In genomic region chr7:75265241-75265640, GRCm38 (mm10) we compare ENCODE assay signal across 10 mouse cellular contexts. TPM values are rescaled to one million over a fixed set of nuclear protein-coding genes. Genes with fewer than 3 reads are reported as not detected.
DNase-seq lines count a peak whose midpoint lies in the region; ATAC-seq lines count a peak whose summit lies in the region.
"Had no signal": no experiment of that assay in that cellular context is flagged by ENCODE, and none has a peak within 500 bp of the region (broad histone marks: within the 10 kb centered on the region; RNA-seq: fewer than 3 reads in every experiment).

No protein-coding gene starts in this region.

- ATAC-seq in forebrain, embryonic 15.5 days (replicated peaks): peak; percentile 87
- no peak for ATAC-seq in forebrain, embryonic 12.5 days (ENCODE audit: low FRiP score)

- H3K4me3 ChIP-seq in forebrain, embryonic 15.5 days: no peak overlapping the region
- no peak overlapping the region for H3K4me3 ChIP-seq in forebrain, embryonic 12.5 days (replicated peaks)
- H3K4me3 ChIP-seq: liver, embryonic 13.5 days had no signal

- no peak overlapping the region for H3K9ac ChIP-seq in forebrain, embryonic 15.5 days (replicated peaks)
- no peak overlapping the region for H3K9ac ChIP-seq in forebrain, embryonic 12.5 days
- H3K9ac ChIP-seq: liver, embryonic 13.5 days had no signal

- 53% methylated on average over 4 of the region's 4 CpGs for WGBS in forebrain, embryonic 15.5 days
- 81% methylated on average over 4 of the region's 4 CpGs for WGBS in forebrain, embryonic 12.5 days

- H3K4me2 ChIP-seq in forebrain, embryonic 15.5 days (replicated peaks): no peak overlapping the region
- no peak overlapping the region for H3K4me2 ChIP-seq in forebrain, embryonic 12.5 days
- H3K4me2 ChIP-seq: liver, embryonic 13.5 days had no signal

- no peaks in the 10 kb centered on the region for H3K27me3 ChIP-seq in forebrain, embryonic 15.5 days
- no peaks in the 10 kb centered on the region for H3K27me3 ChIP-seq in forebrain, embryonic 12.5 days
- H3K27me3 ChIP-seq: liver, embryonic 13.5 days had no signal

- peaks cover 12% of the 10 kb centered on the region; the same call in 1 of the 2 replicates for H3K4me1 ChIP-seq in forebrain, embryonic 15.5 days
- H3K4me1 ChIP-seq in forebrain, embryonic 12.5 days: no peaks in the 10 kb centered on the region
- H3K4me1 ChIP-seq: liver, embryonic 13.5 days had no signal

- DNase-seq in brain, adult 2 months (ENCODE audit: low read depth, low spot score): peak; percentile 99
- peak; percentile 87 to 88 for DNase-seq in cerebellum, postnatal 25 days
- peak; percentile 57 to 66 for DNase-seq in layer of hippocampus, postnatal 36 days
- DNase-seq in adrenal gland, adult 2 months: no peak
- DNase-seq in thymus, postnatal 0 days (ENCODE audit: low spot score): no peak
- DNase-seq in yolk sac, embryonic 10.5 days (ENCODE audit: low spot score): no peak
- DNase-seq: kidney, adult 18-20 months; liver, embryonic 13.5 days had no signal

- H3K36me3 ChIP-seq in forebrain, embryonic 15.5 days: no peaks in the 10 kb centered on the region
- H3K36me3 ChIP-seq in forebrain, embryonic 12.5 days (replicated peaks): no peaks in the 10 kb centered on the region
- H3K36me3 ChIP-seq: liver, embryonic 13.5 days had no signal

- H3K27ac ChIP-seq in forebrain, embryonic 15.5 days (replicated peaks): peak overlapping the region; percentile 71
- H3K27ac ChIP-seq in forebrain, embryonic 12.5 days: no peak overlapping the region
- H3K27ac ChIP-seq: liver, embryonic 13.5 days had no signal

- no peaks in the 10 kb centered on the region for H3K9me3 ChIP-seq in forebrain, embryonic 15.5 days
- H3K9me3 ChIP-seq in forebrain, embryonic 12.5 days: no peaks in the 10 kb centered on the region
- H3K9me3 ChIP-seq: liver, embryonic 13.5 days had no signal

RNA-seq across cellular contexts. Expression of gene Sv2b, which starts 43.8 kb away (rescaled TPM):
- polyA plus RNA-seq in forebrain, embryonic 15.5 days (2015; fragmentation: Nextera tagmentation; extraction: Ambion mirVana): 9.7 and 10.0 TPM in 2 replicates
- polyA plus RNA-seq in forebrain, embryonic 12.5 days (2016; fragmentation: Nextera tagmentation; extraction: Ambion mirVana): 4.6 TPM in 2 replicates
- total RNA-seq in layer of hippocampus, postnatal 36 days (2021): 100 to 1,000 TPM; 278 to 333 TPM
- under 1 TPM; 0.17 to 0.21 TPM for total RNA-seq in adrenal gland, adult 2 months (2021)
- polyA plus RNA-seq in adrenal gland, adult 2 months (2012; rRNA removed): 0.02 and 0.03 TPM in 2 replicates
- polyA plus RNA-seq in thymus, postnatal 0 days (2015; fragmentation: Nextera tagmentation; extraction: Ambion mirVana): 2.1 and 2.9 TPM in 2 replicates

Comparison
In these comparisons a context has a peak if more than half of its experiments do, and no peak if none do; other contexts are left out.
1. DNase-seq: peak in brain, adult 2 months (single experiment), cerebellum, postnatal 25 days (2 of 2) and layer of hippocampus, postnatal 36 days (2 of 2); none in adrenal gland, adult 2 months (single experiment), thymus, postnatal 0 days (single experiment) and yolk sac, embryonic 10.5 days (single experiment).